Mouse (Mus musculus) heart, postnatal 0 days (tissue): ENCODE measurements around the gene Zmiz2.

Experiments used
- CTCF ChIP-seq: IDR thresholded peaks from 2 replicates; pipeline ENCODE4 v1.5.1; 2016; ENCODE audit warnings: antibody characterized with exemption, control low read depth, low read depth
- EP300 ChIP-seq: IDR thresholded peaks from 2 replicates; pipeline ENCODE4 v1.6.1; 2016; ENCODE audit warnings: antibody characterized with exemption, low read depth

DNA sequence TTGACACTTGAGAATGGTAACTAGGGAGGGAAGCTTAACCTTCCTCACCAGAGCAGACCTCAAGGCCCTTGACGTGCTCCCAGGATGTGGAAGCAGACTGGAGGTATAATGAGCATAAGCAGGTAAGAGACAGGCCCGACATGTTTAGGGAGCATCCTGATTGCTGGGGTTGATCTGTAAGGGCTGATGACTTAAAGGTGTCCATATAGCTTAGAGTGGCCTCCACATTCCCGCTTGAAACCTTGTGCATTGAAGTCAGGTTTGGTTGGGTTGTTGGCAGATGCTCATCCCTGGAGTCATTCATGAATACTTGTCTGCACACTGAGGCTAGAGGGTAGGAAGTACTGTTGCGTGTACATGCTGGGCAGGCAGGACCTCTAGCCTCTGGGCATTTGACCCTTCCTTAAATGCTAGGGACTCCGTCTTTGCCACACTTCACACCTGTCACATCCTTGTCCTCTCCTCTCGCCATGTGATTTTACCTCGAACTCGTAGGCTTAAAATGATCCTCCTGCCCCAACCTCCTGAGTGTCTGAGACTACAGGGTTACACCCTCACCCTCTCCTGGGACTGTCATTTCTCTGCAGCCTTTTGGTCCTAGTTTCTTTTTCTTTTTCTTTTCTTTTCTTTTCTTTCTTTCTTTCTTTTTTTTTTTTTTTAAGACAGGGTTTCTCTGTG is 1.6 kb downstream of the Zmiz2 start:
- TF ChIP-seq CTCF (no peak), EP300 (no peak)
